Mouse (Mus musculus): ENCODE data around the gene Lemd2. TPM values are rescaled to one million over a fixed set of nuclear protein-coding genes. Genes with fewer than 3 reads are reported as not detected.
A peak's percentile ranks its signal among the peaks of the same experiment; 100 is the strongest.

Lemd2 gene
- total RNA-seq, 2 experiments from 2014 or later: 45.3 to 45.7 TPM

DNA sequence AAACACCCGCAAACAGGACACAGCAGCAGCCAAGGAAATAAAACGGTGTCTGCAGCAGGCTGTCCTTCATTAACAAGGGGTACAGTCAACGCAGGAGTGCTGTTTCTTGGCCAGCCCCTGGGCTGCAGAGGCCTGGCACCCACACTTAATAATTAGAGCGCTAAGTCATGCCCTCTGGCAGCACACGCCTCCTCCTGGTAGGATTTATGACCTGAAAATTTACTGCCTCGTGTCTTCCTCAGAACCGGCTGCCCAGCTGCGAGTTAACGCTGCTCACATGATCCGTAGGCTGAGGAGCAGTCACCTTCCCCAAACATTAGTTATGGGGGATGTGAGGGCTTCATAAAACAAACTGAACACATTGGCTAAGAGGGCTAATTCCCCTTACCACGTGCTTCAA lies 3.5 kb downstream of the Lemd2 start:
- no peak overlapping the region for H3K4me3 ChIP-seq
- no peak overlapping the region for H3K27ac ChIP-seq
- no peak; the same call in 1 of the 2 replicates for TF ChIP-seq CTCF (IDR thresholded peaks at IDR 0.05)
- intact Hi-C loops (cut with DNase I): loop anchor here (5.0 kb wide), 1 partner anchor 174 kb away; the partner anchor contains the start of gene Bak1
- no peak for DNase-seq (ENCODE audit: extremely low spot score in 1 of 2, low spot score in 2 of 2)

DNA sequence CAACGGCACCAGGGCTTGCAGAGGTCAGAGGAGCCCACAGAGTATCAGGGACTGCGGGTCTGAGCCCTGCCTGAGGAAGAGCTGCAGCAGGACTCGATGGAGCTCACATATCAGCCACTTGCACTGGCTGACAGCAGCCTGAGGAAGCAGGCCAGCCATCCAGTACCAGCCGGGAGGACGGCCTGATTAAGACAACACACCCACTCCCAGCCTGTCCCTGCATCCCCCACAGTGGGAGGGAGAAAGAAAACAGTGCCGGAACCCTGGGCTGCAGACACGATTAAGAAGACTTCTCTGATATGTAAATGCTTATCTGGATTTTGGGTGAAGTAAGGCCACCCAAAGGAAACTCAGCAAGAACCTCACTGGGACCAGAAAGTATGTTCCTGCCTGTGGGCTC lies 4.4 kb downstream of the Lemd2 start:
- Histone ChIP-seq H3K27ac (no peak overlapping the region), H3K4me3 (no peak overlapping the region)
- intact Hi-C loops (cut with DNase I): loop anchor here (5.0 kb wide), 1 partner anchor 173 kb away; the partner anchor contains the start of gene Bak1
- TF ChIP-seq CTCF (IDR thresholded peaks at IDR 0.05): no peak
- peak in 1 of 2 experiments; percentile 55 for DNase-seq (ENCODE audit: extremely low spot score in 1 of 2, low spot score in 2 of 2)

DNA sequence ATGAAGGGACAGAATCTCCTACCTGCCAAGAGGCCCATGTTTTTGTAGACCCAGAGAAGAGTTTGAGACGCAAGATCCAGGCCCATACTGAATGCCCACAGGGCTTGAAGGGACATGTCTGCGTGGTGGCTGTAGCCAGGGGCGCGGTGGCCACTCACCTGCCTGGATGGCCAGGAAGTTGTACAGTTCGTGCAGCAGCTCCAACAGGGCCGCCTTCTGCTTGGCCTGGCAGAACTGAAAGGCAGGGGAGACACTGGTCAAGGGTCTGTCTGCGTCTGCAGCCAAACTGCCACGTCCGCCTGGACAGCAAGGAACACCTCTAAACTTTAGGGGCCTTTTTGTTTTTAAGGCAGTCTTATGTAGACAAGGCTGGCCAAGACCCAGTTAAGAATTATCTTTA lies 5.1 kb downstream of the Lemd2 start:
- intact Hi-C loops (cut with DNase I): no loop called here
- no peak for DNase-seq (ENCODE audit: extremely low spot score in 1 of 2, low spot score in 2 of 2)
- H3K4me3 ChIP-seq: no peak overlapping the region
- H3K27ac ChIP-seq: no peak overlapping the region
- no peak for TF ChIP-seq CTCF (IDR thresholded peaks at IDR 0.05)

DNA sequence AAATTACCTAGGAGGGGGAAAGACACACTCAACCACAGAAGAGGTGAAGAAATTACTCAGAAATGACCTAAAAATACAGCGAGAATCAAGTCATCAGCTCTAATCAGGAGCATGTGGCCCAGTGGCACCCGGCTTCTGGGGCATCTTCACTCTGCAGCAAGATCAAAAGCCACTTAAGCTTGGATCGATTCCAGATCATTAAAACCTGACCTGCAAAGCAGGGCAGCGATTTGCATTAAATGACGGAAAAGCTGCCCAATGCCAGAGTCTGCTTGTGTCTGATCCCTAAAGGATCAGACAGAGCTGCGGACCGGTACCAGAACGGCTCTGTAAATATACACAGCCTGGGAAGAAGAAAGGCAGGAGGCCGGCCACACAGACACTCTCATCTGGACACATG lies 8.1 kb downstream of the Lemd2 start:
- no peak for DNase-seq (ENCODE audit: extremely low spot score in 1 of 2, low spot score in 2 of 2)
- Histone ChIP-seq H3K27ac (no peak overlapping the region), H3K4me3 (no peak overlapping the region)
- intact Hi-C loops (cut with DNase I): no loop called here
- TF ChIP-seq CTCF (IDR thresholded peaks at IDR 0.05): no peak

DNA sequence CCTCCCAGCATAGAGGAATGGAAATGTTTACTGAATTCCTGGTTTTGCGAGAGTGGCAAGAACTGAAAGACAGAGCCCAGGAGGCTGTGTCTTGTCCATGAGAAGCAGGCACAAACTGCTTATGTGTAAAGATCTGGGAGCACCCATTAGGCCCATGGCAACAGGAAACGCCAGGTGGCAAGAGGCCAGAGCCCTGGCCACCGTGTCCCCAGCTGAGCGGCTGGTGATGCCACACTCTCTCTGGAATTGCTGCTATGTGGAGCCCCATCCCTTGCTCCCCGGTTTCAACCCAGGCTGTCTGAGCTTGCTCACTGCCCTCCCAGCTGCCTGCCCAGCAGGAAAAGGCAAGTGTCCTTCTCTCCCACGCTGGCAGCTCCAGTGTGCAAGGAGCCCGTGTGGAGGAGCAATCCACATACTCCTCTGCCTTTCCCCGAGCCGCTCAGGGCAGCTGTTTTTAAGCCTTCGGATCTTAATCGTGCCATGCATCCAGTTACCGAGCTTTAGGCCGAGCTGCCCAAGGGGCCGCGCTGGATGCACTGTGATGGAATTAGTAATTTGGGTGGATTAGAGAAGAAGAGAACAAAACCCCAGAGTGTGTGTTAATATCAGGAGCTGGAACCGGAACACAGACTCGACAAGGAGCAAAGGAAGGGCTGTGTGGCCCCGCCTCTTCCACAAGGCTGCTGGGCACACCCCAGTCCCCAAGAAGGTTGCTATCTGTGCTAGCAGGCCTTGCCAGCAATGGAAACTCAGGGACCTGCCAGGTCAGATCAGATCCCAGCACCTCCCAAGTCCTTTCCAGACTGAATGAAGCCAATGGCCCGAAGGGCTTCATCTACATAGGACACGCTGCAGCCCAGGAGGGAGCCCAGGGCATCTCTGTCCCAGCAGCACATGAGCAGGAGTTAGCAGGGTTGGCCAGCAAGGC lies 9.7 kb downstream of the Lemd2 start:
- intact Hi-C loops (cut with DNase I): no loop called here
- TF ChIP-seq CTCF (IDR thresholded peaks at IDR 0.05): no peak
- no peak for DNase-seq (ENCODE audit: extremely low spot score in 1 of 2, low spot score in 2 of 2)
- H3K4me3 ChIP-seq: no peak overlapping the region
- H3K27ac ChIP-seq: peak overlapping the region; percentile 11; the same call in 1 of the 2 replicates

GRCm38 (mm10) chr17:27191804-27192203 lies 12.5 kb downstream of the Lemd2 start:
- no peak overlapping the region for H3K4me3 ChIP-seq
- no peak overlapping the region for H3K27ac ChIP-seq
- no peak for TF ChIP-seq CTCF (IDR thresholded peaks at IDR 0.05)
- intact Hi-C loops (cut with DNase I): loop anchor here (2.0 kb wide), 1 partner anchor 329 kb away; the partner anchor contains the start of gene Grm4
- DNase-seq (ENCODE audit: extremely low spot score in 1 of 2, low spot score in 2 of 2): no peak

DNA sequence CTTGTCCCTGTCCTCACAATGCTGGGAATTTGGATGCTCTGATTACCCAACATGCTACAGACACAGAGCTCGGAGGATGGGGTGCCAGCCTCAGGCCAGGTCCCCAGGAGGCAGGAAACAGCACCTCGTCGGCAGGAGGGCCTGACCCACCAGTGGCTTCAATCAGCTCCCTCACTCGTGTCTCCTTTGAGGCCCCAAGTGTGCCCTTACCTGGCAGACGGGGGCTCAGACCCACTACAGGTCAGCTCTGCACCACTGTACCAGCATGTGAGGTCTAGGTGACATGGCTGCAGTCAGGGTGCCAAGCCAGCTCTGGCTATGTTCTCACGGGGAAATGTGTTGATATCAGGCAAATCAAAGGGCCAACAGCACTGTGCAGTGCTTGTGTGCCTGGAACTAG lies 13.1 kb downstream of the Lemd2 start:
- no peak overlapping the region for H3K4me3 ChIP-seq
- intact Hi-C loops (cut with DNase I): loop anchor here (2.0 kb wide), 1 partner anchor 330 kb away; the partner anchor contains the start of gene Grm4
- no peak for DNase-seq (ENCODE audit: extremely low spot score in 1 of 2, low spot score in 2 of 2)
- no peak for TF ChIP-seq CTCF (IDR thresholded peaks at IDR 0.05)
- H3K27ac ChIP-seq: no peak overlapping the region

GRCm38 (mm10) chr17:27189640-27190216 lies 14.5 kb downstream of the Lemd2 start:
- DNase-seq (ENCODE audit: extremely low spot score in 1 of 2, low spot score in 2 of 2): peak; percentile 69
- intact Hi-C loops (cut with DNase I): loop anchor here (2.0 kb wide), 1 partner anchor 331 kb away; the partner anchor contains the start of gene Grm4

DNA sequence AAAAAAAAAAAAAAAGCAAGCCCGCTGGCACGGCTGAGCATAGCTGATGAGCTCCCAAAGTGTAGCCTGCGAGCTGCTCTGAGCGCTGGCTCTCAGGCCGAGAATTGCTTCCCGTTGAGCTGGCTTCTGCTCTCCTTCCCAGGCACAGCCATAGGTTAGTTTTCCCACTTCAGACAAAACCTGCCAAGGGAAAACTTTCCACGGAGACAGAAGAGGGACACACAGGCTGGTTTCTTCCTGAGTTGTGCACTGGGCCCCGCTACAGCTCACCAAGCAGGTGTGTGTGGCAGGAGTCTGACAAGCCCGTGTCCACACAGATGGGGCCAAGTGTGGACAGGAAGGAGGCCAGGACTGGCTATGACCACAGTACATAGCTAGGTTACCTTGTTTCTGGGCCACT lies 15.4 kb downstream of the Lemd2 start:
- H3K27ac ChIP-seq: no peak overlapping the region
- intact Hi-C loops (cut with DNase I): no loop called here
- H3K4me3 ChIP-seq: no peak overlapping the region
- DNase-seq (ENCODE audit: extremely low spot score in 1 of 2, low spot score in 2 of 2): no peak
- no peak for TF ChIP-seq CTCF (IDR thresholded peaks at IDR 0.05)

More at GRCm38 (mm10) chr17:27189640-27190216, 14.5 kb downstream of the Lemd2 start:
- no peak overlapping the region for H3K27ac ChIP-seq
- H3K4me3 ChIP-seq: no peak overlapping the region
- peak; percentile 95 for TF ChIP-seq CTCF (IDR thresholded peaks at IDR 0.05)

DNA sequence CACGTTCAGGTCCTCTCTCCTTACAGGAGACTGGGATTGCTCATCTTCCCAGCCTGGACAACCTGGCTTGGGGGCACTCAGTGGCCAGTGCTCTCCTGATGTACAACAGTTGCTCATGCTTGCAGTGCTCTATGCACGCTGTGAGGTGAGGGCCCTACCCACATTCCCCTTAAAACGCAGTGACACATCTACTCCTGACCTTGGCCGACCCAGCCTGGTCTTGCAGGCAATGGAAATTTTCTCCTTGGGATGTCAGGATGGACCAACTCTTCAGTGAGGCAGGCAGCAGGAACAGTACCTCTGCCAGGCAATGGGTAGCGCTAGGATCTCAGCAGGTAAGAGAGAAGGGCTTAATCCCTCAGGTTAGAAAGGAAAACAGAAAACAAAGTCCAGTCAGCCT lies 17.2 kb downstream of the Lemd2 start:
- DNase-seq (ENCODE audit: extremely low spot score in 1 of 2, low spot score in 2 of 2): no peak
- no peak for TF ChIP-seq CTCF (IDR thresholded peaks at IDR 0.05)
- intact Hi-C loops (cut with DNase I): no loop called here
- Histone ChIP-seq H3K4me3 (no peak overlapping the region), H3K27ac (no peak overlapping the region)

DNA sequence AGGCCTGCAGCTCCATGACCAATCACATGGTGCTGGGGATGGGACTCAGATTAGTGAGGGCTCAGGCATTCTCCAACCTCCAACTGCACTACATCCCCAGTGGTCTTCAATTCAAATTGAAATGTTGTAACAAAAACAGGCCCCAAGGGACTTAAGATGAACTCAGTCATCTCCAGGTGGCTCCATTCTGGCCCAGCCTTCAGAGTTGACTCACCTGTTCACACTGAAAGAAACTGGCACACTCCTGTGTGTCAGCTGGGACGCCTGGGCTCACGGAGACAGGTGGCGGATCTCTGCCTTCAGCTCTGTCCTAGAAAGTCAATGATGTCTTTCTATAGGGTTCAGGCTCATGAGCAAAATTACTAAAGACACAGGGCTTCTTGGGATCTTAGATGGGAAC lies 18.2 kb downstream of the Lemd2 start:
- Histone ChIP-seq H3K4me3 (no peak overlapping the region), H3K27ac (no peak overlapping the region)
- DNase-seq (ENCODE audit: extremely low spot score in 1 of 2, low spot score in 2 of 2): no peak
- intact Hi-C loops (cut with DNase I): no loop called here
- no peak for TF ChIP-seq CTCF (IDR thresholded peaks at IDR 0.05)

DNA sequence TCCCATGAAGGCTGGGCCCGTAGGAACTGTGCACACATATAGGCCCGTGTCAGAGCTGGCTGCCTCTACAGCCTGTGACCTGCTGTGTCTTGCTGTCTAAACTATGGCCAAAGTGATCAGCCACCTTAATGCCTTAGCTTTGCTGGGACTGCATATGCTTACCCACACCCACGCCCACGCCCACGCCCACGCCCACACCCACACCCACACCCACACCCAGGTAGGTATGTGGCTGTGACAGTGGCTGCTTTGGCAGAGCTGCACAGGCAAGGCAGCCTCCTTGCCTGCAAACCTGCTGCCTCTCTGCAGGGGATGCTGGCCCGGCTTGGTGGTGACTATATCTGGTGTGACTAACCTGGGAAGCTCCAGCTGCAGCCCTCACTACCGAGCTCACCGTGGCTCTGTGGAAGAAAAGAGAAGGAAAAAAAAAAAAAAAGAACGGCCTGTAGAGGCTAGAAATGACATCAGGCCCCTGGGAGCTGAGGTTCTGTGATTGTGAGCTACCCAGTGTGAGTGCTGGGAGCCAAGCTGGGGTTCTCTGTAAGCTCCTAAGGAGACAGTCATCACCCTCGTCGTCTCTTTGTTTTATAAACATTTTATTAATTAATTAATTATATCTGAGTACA lies 20.5 kb downstream of the Lemd2 start:
- TF ChIP-seq CTCF (IDR thresholded peaks at IDR 0.05): no peak; the same call in 1 of the 2 replicates
- intact Hi-C loops (cut with DNase I): no loop called here
- no peak overlapping the region for H3K4me3 ChIP-seq

More for the DNA sequence above, 20.5 kb downstream of the Lemd2 start:
- DNase-seq (ENCODE audit: extremely low spot score in 1 of 2, low spot score in 2 of 2): no peak
- H3K27ac ChIP-seq: no peak overlapping the region
